Mouse (Mus musculus) mature B cell (primary cell): ENCODE measurements around the gene Sidt1.
"Not testable (repeated sequence)": the region's sequence is repeated elsewhere in the genome, so short reads cannot be mapped to it uniquely, and the experiment has no call there.

Experiments used
- in situ Hi-C: fragments of 300-500 bp; cut with MboI; formaldehyde crosslinking; loops from 2 replicates; pipeline ENCODE4 v1.14.3; 2019

Gene Sidt1

DNA sequence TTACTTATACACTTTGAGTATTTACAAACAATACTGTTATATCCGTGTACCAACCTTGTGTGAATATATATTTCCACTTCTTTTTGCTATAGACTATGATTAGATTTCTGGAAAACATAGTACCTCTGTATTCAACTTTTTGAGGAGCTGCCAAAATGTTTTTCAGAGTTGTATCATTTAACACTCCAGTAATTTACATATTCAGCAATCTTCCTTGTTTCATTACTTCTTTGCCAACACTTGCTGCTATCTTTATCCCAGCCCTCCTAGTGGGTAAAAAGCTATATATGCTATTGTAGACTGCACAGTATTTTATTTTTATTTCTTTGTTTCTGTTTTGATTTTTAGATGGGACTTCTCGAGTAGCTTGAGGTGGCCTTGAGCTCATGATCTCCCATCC, 29.2 kb downstream of the Sidt1 start:
- in situ Hi-C loops = no loop called here

DNA sequence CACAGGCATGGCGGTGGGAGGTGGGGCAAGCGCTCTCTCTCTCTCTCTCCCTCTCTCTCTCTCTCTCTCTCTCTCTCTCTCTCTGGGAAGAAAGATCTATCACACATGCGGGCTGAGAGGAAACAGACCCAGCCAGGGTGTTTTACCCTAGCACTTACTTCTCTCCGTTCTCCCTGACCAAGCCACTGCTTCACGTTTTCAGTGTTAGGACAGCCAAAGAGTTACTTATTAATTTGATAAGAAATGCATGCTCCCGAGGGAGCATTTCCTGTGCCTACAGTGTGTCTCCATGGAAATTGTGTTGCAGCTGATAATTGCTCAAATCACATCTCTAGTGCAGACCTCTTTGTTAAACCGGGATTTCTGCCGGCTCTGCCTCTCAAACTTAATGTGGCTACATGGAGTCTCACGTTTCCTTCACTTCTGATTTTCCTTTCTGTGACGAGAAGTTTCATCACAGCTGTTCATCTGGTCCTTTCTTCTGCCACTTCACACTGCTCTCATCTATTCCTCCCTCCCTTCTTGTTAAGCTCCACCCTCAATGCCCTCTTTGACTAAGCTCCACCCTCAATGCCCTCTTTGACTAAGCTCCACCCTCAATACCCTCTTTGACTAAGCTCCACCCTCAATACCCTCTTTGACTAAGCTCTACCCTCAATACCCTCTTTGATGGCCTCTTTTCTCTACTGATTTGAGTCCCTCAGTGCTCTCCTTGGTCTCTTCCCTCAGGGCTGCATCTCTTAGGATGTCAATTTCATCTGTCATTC, 30.7 kb downstream of the Sidt1 start:
- in situ Hi-C loops = no loop called here

DNA sequence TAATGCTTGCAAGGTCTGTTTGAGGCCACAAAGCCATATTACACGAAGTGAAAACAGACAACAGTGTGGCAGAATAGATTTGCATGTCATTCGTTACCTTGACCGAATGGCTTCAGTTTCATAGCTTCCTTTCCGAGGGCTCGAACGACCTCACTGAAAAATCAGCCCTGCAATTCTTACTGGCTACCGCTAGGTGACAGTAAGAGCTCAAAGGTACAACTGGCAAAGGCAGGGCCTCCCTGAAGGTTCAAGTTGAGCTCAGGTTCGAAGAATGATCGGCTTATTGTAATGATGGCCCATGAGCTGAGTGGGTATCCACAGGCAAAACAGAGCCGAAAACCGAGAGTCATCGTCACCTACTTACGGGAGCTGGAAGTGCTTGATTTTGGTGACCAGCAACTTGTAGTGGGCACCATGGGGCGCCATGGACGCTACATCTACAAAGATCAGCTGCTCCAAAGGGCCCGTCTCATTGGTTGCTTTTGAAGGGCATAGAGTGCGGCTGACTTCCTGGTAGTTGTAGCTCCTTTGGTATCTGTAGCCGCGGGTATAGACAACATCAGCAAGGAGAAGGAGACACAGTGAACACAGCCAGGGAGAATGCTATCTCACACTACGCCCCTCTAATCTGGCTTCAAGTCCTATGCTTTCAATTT, 33.4 kb downstream of the Sidt1 start:
- in situ Hi-C loops = no loop called here

DNA sequence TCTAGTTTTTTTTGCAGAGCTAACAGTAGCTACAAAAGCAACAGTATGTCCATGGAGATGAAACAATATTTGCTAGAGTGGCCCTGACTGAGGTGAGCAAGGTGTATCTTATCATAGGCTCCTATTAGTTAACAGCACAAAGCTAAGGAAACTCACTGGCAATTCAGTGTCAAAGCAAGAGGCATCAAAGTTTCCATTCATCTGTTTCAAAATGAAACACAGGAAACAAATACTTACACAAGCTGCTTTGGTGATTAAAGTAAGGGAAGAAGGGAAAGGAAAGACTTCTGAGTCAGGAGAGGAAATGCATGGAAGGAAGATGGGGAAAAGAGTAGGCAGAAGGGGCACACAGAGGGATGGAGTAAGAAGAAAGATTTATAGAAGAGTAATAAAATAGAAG, 39.0 kb downstream of the Sidt1 start:
- in situ Hi-C loops = no loop called here

DNA sequence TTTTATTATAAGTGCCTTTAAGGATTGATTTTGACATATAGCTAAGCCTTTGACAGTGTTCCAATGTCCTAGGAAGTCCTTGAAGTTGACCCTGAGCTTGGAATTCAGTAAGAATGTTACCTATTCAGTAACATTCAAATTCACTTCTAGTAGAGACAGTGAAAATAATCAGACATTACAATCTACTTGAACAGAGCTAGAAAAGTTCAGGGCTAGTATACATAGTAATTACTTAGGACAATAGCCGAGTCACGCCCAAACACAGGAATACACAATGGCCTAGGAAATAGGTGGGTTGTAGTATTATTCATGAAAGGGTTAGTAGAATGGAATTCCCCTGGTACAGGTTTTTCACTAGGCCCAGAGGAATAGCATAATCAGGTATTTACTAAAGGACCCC, 40.3 kb downstream of the Sidt1 start:
- in situ Hi-C loops = not testable (repeated sequence)

DNA sequence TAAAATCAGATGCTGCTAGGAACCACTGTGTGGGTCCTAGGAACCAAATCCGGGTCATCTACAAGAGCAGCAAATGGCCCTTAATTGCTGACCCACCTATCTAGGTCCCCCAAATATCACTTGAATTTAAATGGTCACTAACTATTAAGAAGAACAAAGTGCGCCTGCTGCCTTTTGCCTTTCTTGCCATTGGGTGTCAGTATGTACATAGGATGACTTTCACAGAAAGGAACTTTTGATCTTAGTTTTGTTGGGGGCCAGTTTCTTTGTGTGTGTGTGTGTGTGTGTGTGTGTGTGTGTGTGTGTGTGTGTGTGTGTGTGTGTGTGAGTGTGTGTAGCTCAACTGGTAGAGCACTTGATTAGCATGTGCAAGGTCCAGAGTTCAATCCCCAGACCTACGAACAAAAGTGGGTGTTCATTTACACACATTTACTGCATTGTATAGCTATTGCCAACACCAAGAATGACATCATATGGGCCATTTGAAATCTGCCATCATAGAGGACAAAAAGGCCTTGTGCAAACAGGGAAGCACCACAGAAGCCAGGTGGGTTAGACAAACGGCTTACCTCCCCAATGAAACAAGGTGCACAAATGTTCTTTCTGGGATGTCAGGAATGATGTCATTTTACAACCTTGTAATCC, 43.9 kb downstream of the Sidt1 start:
- in situ Hi-C loops = no loop called here

DNA sequence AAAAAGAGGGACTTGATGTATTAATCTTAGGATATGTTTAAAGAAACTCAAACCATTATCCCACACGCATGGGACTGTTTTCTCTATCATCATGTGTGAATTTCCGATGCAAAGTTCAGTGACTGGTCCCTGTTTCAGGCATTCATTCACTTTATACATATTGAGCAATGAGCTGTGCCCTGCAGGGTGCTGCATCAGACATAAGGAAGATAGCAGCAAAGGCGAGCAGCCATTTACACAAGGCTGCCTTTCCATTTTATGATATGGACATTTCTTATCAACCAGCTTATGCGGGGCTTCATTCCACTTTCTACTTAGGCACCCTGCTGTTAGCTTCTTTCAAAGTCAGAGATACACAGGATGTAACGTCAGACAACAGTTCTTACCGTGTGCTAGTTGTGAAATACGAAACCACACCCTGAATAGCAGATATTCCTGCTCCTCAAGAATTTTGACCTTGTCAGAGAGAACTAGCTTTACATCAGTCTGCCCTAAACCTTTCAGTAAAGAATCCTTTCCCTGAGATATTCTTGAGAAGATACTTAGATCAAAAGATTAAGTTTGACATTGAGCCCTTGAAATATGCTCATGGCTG, 45.5 kb downstream of the Sidt1 start:
- in situ Hi-C loops = no loop called here

DNA sequence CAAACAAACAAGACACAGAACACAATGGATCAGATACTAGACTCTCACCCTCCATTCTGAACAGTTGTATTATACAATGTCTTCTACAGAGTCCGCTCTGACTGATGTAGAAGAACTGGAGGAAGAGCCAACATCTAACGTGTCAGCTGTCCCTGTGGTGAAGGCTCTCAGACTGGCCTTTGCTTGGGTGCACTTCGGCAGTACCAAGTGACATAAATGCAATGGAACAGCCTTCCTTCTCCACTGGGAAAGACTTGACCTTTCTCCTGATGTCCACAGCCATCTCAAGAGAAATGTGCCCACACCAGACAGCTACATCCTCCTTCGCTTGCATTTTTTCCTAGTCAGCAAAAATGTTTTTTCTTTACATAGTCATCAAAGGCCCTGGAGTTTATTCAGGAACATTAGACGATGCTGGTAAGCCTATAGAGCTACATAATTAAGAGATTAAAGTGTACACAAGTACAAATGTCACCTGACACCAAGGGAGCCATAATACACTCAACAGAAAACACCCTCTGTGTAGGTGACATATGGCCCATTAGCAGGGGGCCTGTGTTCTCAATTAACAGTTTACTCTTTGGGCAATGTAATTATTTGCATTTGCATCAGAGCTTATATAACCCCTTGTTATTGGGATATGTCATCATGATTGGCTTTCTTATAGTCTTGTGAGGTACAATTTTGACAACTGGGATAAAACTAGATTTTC, 50.2 kb downstream of the Sidt1 start:
- in situ Hi-C loops = no loop called here

DNA sequence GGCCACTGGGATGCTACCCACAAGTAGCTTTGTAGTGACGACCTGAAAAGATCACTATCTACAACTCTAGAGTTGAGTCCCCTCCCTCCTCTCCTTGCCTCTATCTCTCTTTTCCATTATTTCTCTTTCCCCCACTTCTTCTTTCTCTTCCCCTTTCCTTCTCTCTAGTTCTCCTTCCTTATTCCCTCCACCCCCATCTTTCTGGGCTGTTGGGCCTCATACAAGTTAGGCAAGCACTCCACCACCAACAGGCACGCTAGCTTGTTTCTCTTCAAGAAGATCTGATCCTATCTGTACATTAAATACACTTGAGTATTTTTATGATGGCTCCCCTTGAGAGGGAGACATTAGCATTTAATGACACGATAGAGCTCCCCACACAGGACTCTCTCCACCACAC, 51.0 kb downstream of the Sidt1 start:
- in situ Hi-C loops = no loop called here

DNA sequence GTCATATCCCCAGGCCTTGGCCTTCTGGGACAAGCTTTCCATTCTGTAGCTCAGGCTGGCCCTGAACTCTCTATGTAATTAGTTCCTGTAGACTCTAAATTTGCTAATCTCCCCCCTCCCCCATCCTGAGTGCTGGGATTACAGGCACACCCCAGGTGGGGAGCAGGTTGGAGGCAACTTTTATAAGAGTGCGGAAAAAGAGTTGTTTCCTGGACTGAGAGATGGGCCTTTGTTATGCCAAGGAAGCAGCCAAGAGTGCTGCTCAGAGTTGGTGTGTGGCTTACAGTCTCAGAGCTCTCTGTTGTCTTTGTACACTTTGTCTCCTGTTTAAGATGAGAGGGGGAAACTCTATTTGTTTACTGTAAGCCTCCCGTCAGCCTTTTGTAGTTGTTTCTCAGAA, 52.2 kb downstream of the Sidt1 start:
- in situ Hi-C loops = no loop called here

DNA sequence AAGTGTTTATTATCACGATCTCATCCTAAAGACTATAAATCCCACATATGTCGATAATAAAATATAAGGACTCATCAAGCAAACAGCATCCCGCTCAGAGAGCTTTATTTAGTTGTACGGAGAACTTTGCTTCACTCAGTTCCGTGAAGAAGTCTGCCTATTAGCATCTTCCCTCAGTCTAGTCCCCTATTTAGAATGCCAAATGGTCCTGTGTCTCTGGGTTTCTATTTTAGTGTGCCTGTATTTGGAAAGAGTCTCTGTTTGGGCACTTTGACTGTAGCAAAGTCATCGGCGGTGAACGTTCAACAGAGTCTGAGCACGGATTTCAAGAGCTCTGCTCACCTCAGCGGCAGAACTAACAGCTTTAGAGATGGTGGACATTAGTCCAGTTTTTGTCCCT, 55.8 kb downstream of the Sidt1 start:
- in situ Hi-C loops = no loop called here

DNA sequence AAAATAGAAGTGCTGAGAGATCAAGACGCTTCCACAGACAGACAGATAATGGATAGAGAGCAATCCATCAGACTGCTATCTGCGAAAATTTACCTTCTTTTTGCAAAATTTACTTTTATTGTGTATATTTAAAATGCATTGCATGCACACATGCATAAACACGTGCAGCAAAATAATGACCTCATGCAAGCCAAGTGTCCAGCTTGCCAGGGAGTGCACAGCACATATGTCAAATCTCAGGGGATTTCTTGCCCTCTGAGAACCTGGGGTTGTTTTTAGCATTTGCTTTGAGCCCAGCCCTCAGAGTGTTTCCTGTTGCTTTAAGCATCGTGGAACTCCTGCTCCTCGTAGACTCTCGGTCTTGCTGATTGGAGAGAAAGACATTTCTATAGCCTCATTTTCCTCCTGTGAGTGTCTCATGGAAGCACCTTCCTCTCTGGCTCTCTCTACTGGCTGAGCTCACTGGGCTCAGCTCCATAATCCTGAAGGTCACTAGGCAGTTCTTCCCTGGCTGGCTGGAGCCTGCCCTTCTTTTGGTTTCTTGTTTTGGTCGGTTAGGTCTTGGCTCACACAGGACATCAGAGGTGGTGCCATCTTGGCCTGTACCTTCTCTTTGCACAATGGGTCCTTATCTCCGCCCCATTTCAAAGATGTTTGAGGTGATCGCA, 61.5 kb downstream of the Sidt1 start:
- in situ Hi-C loops = no loop called here

DNA sequence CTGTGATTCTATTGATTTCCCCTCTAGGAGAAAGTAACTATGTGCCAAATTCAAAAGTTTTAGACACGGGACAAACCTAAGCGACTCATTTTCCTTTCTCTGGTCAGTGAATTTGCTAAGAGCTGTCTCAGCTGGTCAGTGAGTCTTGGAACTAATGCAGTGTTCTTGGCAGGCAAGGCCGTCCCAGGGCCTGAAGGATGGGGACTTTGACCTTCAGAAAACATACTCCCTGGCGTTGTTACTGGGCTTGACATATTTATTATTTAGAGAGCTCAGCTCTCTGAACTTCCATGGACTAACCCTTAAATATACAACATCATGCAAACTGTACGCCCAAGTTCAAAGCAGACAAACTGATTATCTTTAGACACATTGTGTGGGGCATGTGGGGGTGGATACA, 62.4 kb downstream of the Sidt1 start:
- in situ Hi-C loops = no loop called here

DNA sequence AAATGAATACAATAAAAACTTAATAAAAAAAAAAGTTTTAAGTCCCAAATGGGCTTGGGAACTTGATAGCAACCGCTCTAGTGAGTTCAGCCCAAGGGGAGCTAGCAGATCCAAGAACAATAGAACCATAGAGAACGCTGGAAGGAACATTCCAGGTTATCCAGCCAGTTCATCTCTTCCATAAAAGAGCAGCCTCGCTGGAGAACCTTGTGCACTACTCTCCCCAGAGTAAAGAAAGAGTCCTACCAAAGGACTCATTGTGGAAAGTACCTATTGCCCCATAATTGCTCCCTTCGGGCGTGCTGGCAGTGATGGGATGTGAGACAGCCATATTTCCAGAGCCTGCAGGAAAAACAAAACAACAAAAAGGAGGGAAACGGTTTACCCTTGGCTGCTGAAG, 63.4 kb downstream of the Sidt1 start:
- in situ Hi-C loops = no loop called here

DNA sequence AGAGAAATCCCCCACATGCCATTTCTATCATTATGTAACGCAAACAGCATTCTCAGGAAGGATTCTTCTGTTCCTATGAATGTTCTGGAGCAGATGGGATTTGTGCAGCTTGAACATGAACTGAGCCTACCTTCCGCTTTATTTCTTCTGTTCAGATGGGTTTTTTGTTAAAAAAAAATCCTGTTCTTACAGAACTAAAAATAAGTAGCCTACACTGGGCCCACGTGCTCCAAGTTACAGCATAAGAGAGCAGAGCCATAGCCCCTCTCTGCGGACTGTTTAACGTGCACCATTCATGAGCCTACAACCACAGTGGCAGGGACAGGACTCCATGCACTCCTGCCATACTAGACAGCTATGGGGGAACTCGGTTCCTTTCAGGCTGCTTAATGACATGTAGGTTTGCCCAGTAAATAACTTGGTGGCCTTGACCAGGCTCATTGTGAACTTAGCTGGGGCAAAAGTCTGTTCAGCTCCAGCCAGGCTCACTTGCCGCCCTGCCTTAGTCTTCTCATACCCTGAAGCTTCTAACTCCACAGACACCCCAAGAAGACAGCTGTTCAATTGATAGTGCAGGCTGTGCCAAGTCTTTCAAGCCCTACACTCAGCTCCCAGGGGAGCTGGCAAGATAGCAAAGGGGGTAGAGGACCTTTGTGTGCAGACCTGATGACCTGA, 64.3 kb downstream of the Sidt1 start:
- in situ Hi-C loops = no loop called here

DNA sequence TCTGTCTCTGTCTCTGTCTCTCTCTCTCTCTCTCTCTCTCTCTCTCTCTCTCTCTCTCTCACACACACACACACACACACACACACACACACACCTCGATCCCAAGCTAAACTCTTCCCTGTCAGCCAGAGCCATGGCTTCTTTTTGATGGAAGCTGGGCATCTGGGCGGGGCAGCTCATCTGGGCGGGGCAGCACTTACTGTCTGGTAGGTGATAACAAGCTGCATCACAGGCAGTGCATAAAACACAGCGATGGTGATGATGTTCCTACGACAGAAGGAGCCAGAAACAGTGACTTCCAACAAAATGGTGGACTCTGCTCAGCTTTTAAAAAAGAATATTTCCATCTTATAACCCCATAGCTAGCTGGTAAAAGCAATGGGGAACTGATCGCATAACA, 67.4 kb downstream of the Sidt1 start:
- in situ Hi-C loops = no loop called here

DNA sequence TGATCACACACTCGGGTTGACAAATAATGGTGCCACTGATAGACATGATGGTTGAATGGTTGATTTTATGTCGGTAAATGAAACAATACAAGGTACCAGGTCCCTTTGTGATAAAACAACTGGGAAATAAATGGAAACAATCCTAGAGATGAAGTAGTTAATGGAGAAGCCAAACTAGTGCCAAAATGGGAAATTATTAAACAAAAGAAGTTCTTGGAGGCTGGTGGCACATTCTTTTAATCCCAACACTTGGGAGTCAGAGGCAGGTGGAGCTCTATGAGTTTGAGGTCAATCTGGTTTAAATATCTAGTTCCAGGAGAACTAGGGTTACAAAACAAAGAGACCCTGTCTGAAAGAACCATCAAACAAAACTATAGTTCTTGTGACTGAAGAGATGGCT, 68.1 kb downstream of the Sidt1 start:
- in situ Hi-C loops = no loop called here

DNA sequence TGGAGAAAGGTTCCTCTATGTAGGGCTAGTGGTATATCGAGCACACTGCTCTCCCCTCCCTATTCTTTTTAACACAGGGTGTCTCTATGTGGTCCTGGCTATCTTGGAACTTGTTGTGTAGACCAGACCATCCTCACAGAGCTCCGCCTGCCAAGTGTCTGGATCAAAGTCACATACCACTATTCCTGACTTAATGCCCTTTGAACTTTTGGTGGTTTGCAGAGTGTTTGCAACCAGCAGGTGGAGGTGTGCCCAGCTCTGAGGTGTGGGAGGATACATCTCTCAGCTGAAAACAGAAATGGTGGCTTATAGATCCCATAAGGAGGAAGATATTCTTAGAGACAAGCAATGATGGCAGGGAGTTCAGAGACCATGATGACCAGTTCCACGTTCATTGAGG, 75.5 kb downstream of the Sidt1 start:
- in situ Hi-C loops = no loop called here

DNA sequence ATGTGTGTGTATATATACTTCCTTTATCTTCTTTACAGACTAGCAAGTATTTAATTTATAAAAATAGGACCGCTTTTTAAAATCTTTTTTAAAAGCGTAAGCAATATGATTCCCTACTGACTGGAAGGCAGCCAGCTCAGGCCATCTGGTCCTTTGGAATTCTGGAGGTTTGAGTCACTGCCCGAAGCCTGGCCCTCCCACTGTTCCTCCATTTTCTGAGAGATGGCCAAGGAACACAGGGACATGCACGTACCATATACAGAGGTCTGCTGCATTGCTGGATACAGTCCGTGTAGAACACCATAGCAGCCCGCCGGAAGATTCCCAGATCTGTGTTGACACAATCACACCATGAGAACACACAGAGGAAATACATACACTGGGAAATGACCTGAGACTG, 78.3 kb downstream of the Sidt1 start:
- in situ Hi-C loops = no loop called here

DNA sequence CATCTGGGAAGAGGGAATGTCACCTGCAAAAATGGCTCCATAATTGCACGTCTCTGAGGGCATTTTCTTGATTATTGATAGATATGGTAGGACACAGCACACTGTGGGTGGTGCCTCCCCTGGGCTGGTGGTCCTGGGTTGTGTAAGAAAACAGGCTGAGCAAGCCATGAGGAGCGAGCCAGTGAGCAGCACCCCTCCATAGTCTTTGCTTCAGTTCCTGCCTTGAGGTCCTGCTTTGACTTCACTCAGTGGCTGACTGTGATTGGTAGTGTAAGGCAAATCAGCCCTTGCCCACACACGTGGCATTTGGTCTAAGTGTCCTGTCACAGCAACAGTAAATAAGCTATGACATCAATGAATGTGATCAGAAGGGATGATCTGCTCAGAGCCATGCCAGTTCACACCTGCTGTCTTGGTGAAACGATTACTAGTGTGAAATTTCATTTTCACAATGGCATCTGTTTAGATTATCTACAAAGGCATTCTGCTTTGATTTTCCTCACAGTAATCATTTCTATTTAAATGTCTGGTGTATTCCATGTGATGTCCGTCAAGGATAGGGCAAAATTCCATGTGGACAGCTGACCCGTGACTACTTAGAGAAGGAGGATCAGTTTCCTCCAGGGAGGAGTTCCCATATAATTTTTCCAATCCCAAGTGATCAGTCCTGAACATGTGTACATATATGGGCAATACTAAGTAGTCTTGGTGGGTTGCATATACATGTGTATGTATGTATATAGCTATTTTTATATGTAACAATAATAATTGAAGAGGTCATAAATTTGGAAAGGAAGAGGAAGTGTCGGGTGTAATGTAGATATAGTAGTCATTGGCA, 79.0 kb downstream of the Sidt1 start:
- in situ Hi-C loops = no loop called here
